Mouse (Mus musculus) fibroblast of lung, adult 2 months (primary cell): ENCODE results near the gene Unc119.

Experiments
- DNase-seq: peaks from one replicate; pipeline ENCODE4 v3.0.0-alpha.2; 2011; ENCODE audit warnings: low read depth

Unc119 gene

GRCm38 (mm10) chr11:78371711-78372110, 28.4 kb downstream of the Unc119 start:
- DNase-seq, result no peak

GRCm38 (mm10) chr11:78372166-78372565, 28.9 kb downstream of the Unc119 start:
- no peak for DNase-seq

- DNase-seq, result no peak
These were observed 29.3 kb downstream of the Unc119 start for GRCm38 (mm10) chr11:78372610-78373009.

GRCm38 (mm10) chr11:78374147-78374546, 30.9 kb downstream of the Unc119 start:
- DNase-seq, result no peak

- no peak for DNase-seq
These were observed 34.4 kb downstream of the Unc119 start for GRCm38 (mm10) chr11:78377549-78378159.

GRCm38 (mm10) chr11:78380351-78380750, 37.1 kb downstream of the Unc119 start:
- no peak for DNase-seq

GRCm38 (mm10) chr11:78380996-78381395, 37.7 kb downstream of the Unc119 start:
- no peak for DNase-seq

GRCm38 (mm10) chr11:78382286-78382685, 39.0 kb downstream of the Unc119 start:
- DNase-seq, result no peak

GRCm38 (mm10) chr11:78382701-78383100, 39.4 kb downstream of the Unc119 start:
- peak; percentile 37 for DNase-seq

GRCm38 (mm10) chr11:78385776-78386175, 42.5 kb downstream of the Unc119 start:
- no peak for DNase-seq

- DNase-seq, result no peak
These were observed 43.3 kb downstream of the Unc119 start, which contains the start of gene Foxn1 for GRCm38 (mm10) chr11:78386508-78387043. TSS of gene Foxn1 (minus strand) at chr11:78386558.

GRCm38 (mm10) chr11:78392728-78393127, 49.4 kb downstream of the Unc119 start:
- no peak for DNase-seq

GRCm38 (mm10) chr11:78396950-78397349, 53.7 kb downstream of the Unc119 start:
- no peak for DNase-seq

- no peak for DNase-seq
These were observed 54.1 kb downstream of the Unc119 start for GRCm38 (mm10) chr11:78397397-78397796.

GRCm38 (mm10) chr11:78398212-78398611, 54.9 kb downstream of the Unc119 start:
- DNase-seq, result no peak
